Mouse (Mus musculus): ENCODE results near the gene Cd300c.
"Not testable (repeated sequence)": the region's sequence is repeated elsewhere in the genome, so short reads cannot be mapped to it uniquely, and the experiment has no call there.

Cd300c gene

GRCm38 (mm10) chr11:114968752-114969207, at the start of gene Cd300c:
Gene Cd300c (minus strand): TSS chr11:114969157.
- in situ Hi-C loops (cut with MseI, MboI) = no loop called here

DNA sequence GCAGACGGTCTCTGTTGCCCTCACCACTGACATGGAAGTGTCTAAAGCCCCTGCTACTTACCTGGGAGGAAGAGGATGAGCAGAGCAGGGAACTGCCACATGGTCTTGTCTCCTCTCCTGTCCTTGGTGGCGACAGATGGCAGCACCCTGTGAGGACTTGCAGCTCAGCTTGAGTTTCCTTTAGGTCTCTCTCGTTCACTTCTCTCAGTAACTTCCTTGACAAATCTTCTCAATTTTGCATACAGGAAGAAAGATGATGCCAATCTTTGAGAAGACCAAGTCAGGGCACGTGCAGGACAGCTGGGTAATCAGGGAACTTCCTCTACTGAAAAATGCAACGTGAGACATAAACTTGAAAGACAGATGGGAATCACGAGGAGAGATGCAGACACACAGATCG, 47.1 kb upstream of the Cd300c start, which contains the start of gene Cd300ld2:
TSS of gene Cd300ld2 (minus strand) at position 101 of the 400 bp plus-strand sequence.
- in situ Hi-C loops (cut with MseI, MboI) = not testable (repeated sequence)

DNA sequence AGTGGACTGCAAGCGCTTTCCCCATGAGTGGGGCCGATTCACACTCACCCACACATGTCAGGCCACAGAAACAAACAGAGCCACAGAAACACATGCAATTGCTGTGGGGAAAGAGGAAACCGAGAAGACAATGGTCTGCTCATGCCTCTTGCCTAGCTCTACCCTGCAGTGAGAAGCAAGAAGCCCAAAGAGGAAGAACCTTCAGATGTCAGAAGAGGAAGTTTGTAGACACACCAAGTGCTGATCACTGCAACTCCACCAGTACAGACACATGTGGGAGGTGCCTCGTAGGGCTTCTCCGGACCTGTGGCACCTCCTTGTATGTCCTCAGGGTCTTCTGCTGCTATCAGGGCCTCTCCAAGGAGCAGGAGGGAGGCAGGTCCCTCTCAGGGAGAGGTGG, 35.1 kb upstream of the Cd300c start:
- in situ Hi-C loops (cut with MseI, MboI) = no loop called here

- in situ Hi-C loops (cut with MseI, MboI) = no loop called here
Measured at GRCm38 (mm10) chr11:115001474-115002040, 32.6 kb upstream of the Cd300c start, which contains the start of gene Cd300c2. Gene Cd300c2 (minus strand): TSS chr11:115001880.

- in situ Hi-C loops (cut with MseI, MboI) = loop anchor here in 1 of 2 experiments (10.0 to 25.0 kb wide), 2 partner anchors 65 to 148 kb away; partner anchors contain the start of gene Cd300lf
Measured at GRCm38 (mm10) chr11:114989793-114990192, 20.8 kb upstream of the Cd300c start, which contains the start of gene Cd300ld. Gene Cd300ld (minus strand): TSS chr11:114989922.

DNA sequence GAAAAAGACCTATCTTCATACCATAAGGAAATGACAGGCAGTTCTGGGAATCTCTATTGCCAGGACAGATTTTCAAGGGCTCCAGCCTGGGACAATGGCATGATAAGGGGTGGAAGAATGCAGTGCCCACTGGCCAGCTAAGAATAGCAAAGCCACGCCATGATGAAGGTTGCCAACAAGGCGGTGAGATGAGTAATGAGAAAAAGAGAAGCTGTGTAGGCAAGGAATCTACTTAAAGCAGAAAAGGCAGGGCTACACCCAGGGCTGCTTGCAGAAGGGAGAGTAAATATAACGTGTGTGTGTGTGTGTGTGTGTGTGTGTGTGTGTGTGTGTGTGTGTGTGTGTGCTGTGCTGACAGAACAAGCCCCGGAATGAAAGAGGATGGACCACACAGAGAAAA, 12.9 kb upstream of the Cd300c start:
- in situ Hi-C loops (cut with MseI, MboI) = loop anchor here in 1 of 2 experiments (25.0 kb wide), 1 partner anchor 155 kb away; the partner anchor contains the start of gene Cd300lf

DNA sequence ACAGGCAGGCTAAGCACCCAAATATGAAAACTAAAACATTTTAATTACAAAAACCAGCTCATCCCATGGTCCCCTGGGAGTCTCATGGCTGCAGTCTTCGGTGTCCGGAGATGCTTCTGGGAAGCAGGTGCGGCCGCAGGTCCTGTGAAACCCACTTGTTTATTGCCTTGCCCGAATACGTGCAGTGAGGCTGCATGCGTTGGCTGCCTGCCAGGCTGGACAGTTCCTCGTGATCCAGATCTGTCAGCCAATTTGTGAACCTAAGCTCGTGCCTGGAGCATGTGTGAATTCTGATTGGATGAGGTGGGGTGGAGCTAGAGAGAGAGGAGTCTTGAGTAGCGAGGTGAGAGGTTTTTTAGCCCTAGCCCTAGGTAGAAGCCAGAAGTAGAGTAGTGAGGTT, 3.8 kb upstream of the Cd300c start:
- in situ Hi-C loops (cut with MseI, MboI) = no loop called here

DNA sequence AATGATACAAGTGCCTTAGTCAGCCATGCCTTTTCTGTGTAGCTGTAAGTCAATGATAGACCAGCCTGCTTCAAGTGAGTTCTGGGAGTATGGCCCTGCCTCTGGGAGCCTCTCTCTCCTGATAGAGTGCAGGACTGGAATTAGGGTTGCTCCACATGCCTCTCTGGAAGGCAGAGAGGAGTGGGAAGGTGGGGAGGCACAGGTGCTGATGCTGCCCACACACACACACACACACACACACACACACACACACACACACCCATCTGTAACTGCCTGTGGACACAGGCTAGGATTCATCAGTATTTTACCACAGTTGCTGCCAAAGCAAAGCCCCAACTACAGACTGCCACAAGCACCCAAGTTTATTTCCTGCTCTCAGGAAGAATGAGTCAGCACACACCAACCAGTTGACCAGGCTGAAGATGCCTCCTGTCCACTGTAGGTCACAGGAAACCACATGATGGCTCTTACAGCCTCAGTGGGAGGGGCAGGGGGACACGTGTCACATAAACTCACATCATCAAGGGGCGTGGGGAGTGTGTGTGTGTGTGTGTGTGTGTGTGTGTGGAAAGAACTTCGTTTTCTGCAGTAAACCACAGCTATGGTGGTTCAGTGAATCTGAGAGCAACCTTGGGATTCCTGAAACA, 3.7 kb downstream of the Cd300c start:
- in situ Hi-C loops (cut with MseI, MboI) = no loop called here

GRCm38 (mm10) chr11:114960369-114960768, 8.6 kb downstream of the Cd300c start:
- in situ Hi-C loops (cut with MseI, MboI) = no loop called here

DNA sequence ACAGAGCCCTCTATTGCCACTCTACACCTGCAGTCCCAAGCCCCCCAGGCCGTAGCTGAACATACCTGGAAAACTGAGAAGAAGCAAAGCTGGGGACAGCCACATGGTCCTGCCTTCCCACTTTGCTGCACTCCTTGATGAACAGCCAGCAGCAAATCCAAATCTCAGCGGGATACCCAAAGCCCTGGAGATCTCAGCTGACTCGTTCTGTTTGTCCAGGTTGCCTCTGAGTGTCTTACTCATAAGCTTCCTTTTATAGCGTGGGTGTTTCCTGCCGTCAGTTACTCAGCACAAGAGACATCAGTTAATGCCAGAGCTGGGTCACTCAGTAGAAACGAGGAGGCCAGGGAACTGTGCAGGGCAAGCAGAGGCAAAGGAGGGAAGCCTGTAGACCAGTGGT, 34.8 kb downstream of the Cd300c start, which contains the start of gene Cd300lb:
TSS of gene Cd300lb (minus strand) at position 243 of the 400 bp plus-strand sequence.
- in situ Hi-C loops (cut with MseI, MboI) = loop anchor here in 1 of 2 experiments (10.0 kb wide), 1 partner anchor 121 kb away; no protein-coding TSS in a partner anchor

GRCm38 (mm10) chr11:114933591-114933990, 35.4 kb downstream of the Cd300c start:
- in situ Hi-C loops (cut with MseI, MboI) = loop anchor here in 1 of 2 experiments (10.0 kb wide), 1 partner anchor 121 kb away; no protein-coding TSS in a partner anchor

DNA sequence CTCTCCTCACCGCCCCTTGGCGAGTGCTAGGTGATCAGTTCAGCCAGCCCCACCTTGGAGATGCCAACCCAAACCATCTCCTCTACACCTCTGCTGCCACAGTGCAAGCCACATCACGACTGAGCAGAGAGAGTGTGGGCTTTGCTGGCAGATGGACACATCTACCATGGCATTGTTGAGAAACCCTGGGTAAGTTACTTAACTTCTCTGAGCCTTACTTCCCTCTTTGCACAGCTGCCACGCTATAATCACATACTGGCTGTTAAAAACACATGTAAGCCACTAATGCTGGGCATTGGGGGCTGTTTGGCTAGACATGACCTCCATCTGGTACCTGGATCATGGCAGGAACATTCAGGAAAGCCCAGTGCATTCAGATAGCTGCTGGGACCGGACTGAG, 37.9 kb downstream of the Cd300c start:
- in situ Hi-C loops (cut with MseI, MboI) = loop anchor here in 1 of 2 experiments (10.0 kb wide), 1 partner anchor 124 kb away; no protein-coding TSS in a partner anchor

DNA sequence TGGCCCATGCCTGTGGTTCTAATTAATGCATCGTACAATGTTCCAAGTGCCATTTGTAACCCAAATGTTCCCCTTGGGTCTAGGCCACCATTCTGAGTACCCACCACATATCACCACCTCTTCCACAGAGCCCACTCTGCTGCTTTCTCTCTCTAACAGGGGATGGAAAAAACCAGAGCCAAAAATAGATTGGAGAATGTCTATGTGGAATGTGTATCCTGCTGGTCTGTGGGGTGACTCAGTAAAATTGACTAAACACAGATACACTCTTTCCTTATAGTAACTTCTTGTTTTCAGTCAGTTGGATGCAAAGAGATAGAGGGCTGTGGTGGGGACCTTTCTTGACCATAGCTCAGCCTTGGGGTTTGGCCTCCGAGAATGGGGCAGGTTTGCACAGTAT, 39.4 kb downstream of the Cd300c start:
- in situ Hi-C loops (cut with MseI, MboI) = no loop called here

DNA sequence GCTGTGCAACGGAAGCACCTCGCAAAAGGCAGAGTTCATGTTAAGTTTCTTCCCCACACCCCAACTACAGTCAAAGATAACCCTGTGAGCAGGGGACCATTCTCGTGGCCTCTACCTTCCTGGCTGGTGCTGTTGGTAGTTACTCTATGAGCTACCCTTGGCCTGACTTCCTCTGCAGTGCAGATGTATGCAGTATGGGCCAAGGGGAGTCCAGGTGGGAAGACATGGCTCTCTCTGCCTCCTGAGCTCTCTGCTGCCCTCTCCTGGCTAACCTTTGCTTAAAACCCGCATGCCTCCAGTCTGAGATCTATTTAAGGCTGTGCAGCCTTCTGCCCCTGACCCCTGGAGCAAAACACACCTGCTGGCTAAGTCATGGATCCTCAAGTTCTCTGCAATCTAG, 45.0 kb downstream of the Cd300c start:
- in situ Hi-C loops (cut with MseI, MboI) = no loop called here

- in situ Hi-C loops (cut with MseI, MboI) = no loop called here
Measured at GRCm38 (mm10) chr11:114922439-114922838, 46.5 kb downstream of the Cd300c start.

DNA sequence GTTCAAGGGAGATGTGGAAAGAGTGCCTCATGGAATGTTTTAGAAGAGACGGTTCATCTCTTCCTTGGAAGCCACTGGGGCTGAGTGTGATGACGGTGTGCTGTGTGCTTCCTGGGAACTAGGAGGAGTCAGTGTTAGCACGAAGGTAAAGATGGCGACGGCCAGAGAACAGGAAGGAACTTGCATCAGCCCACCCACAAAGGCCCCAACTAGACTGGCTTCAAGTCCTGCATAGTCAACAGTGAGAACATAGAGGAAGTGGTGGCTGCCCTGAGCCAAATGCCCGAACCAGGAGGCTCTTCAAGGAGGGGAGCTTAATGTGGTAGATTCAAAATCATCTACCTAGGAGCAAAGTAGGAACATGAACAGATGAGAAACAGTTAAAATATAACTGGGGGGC, 51.8 kb downstream of the Cd300c start:
- in situ Hi-C loops (cut with MseI, MboI) = loop anchor here in 1 of 2 experiments (10.0 kb wide), 1 partner anchor 172 kb away; no protein-coding TSS in a partner anchor

DNA sequence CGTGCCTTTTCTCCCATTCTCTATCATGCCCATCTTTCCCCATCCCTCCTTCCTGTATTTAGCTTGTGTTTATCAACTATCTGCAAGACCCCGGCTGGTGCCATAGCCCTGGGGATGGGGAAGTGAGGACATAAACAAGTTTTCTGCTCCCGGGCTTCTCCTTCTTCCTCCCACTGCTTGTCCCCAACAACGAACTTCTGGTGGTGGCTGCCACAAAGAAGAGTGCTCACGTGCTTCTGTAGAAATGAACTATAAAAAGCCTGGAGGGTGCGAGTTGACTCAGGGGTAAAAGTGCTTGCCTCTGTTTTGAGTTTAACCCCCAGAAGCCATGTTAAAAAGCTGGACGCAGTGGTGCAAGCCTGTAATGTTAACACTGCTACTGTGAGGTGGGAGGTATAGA, 54.0 kb downstream of the Cd300c start:
- in situ Hi-C loops (cut with MseI, MboI) = loop anchor here (5.0 to 10.0 kb wide), 4 partner anchors 43 to 173 kb away; no protein-coding TSS in a partner anchor

DNA sequence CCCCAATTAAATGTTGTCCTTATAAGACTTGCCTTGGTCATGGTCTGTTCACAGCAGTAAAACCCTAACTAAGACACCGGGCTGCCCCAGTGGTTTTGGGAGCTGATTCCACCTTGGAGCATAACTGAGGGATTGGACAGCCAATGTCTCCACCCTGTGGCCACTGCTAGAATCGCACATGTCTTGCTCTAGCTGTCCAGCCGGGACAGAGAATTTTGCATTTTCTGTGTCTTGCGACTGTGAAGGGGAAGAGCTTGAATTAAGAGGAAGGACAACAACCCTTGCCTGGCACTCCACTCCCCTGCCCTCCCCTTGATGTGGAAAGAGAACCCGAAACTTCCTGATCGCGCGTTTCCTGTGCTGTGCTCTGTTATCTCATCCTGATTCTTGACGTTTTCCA, 56.1 kb downstream of the Cd300c start:
- in situ Hi-C loops (cut with MseI, MboI) = loop anchor here (5.0 to 10.0 kb wide), 4 partner anchors 41 to 171 kb away; no protein-coding TSS in a partner anchor

DNA sequence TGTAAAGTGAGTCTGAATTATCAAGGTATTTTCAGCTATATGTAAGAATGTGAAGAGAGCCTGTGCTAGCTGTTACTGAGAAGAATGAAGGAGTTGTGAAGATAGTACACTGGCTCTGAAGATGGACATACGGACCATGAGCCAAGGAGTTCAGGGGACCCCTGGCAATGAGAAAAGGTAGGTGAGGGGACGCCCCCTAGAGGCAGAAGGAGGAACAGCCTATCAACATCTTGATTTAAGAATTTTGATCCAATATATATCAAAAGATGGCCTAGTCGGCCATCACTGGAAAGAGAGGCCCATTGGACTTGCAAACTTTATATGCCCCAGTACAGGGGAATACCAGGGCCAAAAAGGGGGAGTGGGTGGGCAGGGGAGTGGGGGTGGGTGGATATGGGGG, 59.4 kb downstream of the Cd300c start:
- in situ Hi-C loops (cut with MseI, MboI) = not testable (repeated sequence)

DNA sequence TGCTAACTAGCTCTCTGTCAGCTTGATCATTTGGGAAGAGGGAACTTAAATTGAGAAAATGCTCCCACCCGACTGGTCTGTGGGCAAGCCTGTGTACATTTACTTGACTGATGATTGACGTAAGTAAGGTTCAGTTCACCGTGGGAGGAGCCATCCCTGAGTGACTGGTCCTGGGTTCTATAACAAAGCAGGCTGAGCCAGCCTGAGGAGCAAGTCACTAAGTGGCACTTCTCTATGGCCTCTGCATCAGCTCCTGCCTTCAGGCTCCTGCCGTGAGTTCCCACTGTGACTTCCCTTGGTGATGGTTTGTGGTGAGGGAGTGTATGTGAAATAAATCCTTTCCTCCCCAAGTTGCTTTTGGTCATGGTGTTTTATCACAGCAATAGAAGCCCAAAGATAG, 60.9 kb downstream of the Cd300c start:
- in situ Hi-C loops (cut with MseI, MboI) = no loop called here

GRCm38 (mm10) chr11:114907567-114907966, 61.4 kb downstream of the Cd300c start:
- in situ Hi-C loops (cut with MseI, MboI) = no loop called here

Data from mouse trophoblast stem cell (cell line).